Mouse (Mus musculus) cerebellum, postnatal 36 days (tissue): Measurements from ENCODE around the gene Prss38.

ENCODE experiments used
- DNase-seq, 2 experiments: peaks; one replicate each; pipeline ENCODE4 v3.0.0; 2021 to 2022; ENCODE audit warnings: mixed read lengths in 2 of 2

Gene Prss38

DNA sequence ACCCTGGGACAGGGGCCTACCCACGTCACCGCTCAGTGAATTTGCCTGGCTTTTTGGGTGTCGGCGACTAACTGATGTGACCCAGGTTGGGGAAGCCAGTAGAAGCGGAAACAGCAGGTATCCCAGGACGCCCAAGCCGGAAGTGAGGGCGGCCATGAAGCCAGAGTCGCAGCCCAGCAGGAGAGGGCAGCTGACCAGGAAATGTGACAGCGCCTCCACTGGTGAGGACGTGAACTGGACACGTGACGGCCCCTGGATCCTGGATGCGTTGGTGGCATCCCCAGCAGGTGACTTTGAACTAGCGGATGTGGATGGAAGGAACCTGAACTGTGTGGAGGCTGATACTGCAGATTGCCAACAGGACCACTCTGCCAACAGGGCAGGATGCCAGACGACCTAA, at the start of gene Prss38:
Prss38 (minus strand) TSS at position 183 of the 400 bp plus-strand sequence.
- no peak for DNase-seq

DNA sequence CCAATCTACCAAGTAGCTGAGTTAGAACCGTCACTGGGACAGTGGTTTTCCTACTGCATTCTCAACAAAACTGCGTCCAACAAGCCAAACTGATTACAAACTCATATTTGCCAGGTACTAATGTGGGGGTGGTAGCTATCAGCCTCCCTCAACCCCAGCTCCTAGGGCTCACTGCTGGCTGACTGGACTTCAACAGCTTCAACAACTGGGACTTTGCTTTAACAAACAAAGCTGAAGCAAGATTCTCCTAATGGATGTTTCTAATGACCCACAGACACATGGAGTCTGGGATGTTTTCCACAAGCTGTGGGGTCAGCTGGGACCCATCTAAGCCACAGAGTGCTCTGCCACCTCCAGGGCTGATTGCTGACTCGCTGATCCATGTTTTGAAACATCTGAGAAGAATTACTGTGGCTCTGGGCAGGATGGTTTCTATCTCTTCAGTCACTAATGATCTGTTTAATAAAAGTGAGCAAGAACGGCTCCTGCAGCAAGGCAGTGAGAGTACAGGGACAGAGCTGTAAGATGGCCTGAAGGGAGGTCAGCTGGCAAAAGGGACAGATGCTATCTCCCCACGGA, 47.6 kb upstream of the Prss38 start:
- no peak for DNase-seq

- no peak for DNase-seq
These were observed 46.5 kb upstream of the Prss38 start for GRCm38 (mm10) chr11:59421967-59422366.

- no peak for DNase-seq
These were observed 46.0 kb upstream of the Prss38 start for GRCm38 (mm10) chr11:59421436-59421835.

DNA sequence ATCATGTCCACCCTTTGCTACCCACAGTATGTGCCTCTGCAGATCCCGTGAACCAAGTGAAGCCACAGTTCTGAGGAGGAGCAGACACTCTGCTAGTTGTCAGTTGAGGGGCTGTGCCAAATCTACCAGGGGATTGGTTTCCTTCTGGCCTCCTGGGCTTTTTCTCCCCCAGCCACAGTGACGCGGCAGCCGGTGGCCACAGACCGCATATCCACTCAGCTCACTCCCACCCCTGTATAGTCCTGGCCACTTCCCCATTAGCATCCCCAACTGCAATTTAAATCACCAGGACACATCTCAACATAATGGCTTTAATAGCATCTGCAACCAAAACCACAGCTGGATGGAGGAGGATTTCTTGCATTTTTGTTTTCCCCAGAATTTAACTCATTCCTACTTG, 43.3 kb upstream of the Prss38 start:
- no peak for DNase-seq

- no peak for DNase-seq
These were observed 37.8 kb upstream of the Prss38 start for GRCm38 (mm10) chr11:59412999-59413863.

- DNase-seq: no peak
These were observed 36.6 kb upstream of the Prss38 start for GRCm38 (mm10) chr11:59412058-59412457.

DNA sequence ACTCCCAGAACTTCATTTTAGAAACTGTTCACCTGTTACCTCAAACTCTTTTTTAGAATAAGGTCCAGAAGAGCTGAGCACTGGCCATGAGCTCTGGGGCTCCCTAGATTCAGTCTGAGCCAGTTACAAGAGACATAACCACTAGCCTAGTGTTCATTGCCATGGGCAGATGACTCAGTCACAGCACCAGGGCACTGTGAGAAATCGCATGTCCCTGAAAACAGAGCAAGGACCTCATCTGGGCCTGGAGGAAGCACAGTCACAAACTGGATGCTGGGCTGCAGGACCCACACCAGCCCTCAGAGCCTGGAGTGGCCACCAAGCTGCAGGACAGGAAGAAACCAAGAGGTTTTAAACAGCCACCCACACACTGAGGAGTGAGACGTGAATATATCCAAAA, 35.4 kb upstream of the Prss38 start:
- DNase-seq: no peak

DNA sequence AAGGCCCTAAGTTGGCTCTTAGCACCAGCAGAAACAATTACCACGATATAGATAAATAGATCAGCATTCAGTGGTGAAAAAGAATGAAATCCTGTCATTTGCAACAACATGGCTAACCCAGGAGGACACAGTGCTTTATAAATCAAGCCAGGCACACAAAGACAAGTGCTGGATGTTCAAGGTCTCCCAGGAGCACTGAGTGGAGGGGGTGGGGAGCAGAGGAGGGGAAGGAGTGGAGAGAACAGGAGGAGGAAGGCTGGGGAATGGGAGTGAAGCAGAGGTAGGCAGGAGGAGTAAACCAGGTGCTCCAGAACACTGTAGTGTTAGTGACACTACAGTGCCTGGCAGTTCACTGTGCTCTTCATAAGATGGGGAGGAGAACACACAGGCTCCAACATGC, 30.3 kb upstream of the Prss38 start:
- no peak for DNase-seq

- no peak for DNase-seq
These were observed 25.4 kb upstream of the Prss38 start for GRCm38 (mm10) chr11:59400876-59401275.

DNA sequence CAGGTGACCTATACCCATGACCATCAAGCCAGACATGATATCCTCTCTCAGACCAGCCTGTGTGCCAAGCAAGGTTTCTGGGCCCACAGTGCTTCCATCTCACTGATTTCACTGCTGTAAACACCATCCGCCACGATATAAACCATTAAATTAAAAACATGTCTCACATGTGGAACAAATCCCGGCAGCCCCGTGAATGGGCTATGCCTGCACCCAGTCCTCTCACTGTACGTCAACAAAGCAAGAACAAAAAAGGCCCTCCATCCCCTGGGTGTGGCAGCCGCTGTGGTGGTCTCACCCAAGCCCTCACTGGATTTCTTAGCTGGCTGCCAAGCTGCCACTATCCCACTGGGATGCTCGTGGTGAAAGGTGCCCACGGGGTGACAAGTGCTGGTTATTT, 24.4 kb upstream of the Prss38 start:
- no peak for DNase-seq

GRCm38 (mm10) chr11:59397536-59398371, 22.3 kb upstream of the Prss38 start:
- no peak for DNase-seq

GRCm38 (mm10) chr11:59394451-59394850, 19.0 kb upstream of the Prss38 start:
- no peak for DNase-seq

- no peak for DNase-seq
These were observed 18.1 kb upstream of the Prss38 start for GRCm38 (mm10) chr11:59393591-59393990.

- no peak for DNase-seq
These were observed 16.8 kb upstream of the Prss38 start for GRCm38 (mm10) chr11:59392300-59392699.

GRCm38 (mm10) chr11:59390470-59390869, 15.0 kb upstream of the Prss38 start:
- DNase-seq: no peak

DNA sequence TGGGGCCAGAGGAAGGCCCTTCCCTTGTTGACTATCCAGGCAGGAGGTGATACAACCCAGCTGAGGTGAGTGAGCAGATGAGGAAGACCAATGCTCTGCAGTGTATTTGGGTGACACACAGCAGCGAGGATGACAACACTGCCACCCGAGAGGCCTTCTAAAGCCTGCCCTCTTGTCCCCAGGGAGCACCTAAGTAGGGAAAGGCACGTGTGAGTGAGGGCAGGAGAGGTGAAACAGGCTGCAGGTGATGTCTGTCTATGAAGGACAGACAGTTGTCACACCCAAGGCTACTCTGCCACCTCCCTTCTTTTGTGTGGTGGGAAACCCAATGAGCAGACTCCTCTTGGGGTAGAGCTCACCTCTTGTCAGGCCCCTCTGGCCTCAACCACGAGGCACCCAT, 14.2 kb upstream of the Prss38 start:
- no peak for DNase-seq

- no peak for DNase-seq
These were observed 13.3 kb upstream of the Prss38 start for GRCm38 (mm10) chr11:59388806-59389205.

GRCm38 (mm10) chr11:59387471-59387870, 12.0 kb upstream of the Prss38 start:
- DNase-seq: no peak

DNA sequence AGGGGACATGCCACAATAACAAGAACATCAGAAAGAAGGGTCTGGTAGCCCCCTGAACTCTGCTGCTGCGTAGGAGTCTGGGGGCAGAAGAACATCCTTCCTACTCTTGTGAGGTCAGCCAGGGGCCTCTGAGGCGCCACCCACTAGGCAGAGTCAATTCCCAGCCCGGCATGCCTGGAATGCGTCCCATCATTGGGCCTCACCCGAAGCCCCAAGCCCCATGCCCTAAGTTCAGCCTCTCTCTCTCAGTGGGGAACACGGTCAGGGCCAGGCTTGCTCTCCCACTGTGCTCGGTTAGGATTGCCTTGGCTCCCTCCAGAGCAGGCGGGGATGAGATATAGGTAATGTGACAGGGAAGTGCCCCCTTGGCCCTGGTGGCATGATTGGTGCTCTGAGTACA, 9.7 kb upstream of the Prss38 start:
- no peak for DNase-seq

DNA sequence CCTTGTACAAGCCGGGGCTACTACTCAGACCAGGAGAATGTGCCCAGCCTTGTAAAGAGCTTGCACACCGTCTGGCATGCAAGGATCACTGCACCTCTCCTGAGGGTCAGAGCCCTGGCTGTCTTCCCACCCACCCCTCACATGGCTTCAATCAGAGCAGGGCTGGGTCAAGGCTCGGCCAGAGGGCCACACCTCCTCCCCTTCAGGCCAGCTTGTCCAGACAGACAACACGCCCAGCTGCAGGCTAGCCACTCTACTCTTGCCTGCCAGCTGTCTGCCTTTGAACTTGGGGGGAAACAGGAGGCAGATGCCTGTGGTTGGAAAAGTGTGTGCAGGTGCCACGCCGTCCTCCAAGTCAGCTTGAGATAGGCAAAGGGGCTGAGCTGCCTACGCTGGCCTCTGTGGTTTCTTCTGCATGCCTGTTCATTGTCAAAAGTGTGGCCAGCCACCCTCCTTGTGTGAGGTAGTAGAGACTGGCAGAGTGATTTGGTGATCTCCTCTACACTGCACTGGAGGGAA, 9.0 kb upstream of the Prss38 start:
- DNase-seq: no peak

- DNase-seq: no peak
These were observed 4.1 kb upstream of the Prss38 start for GRCm38 (mm10) chr11:59379547-59379946.

DNA sequence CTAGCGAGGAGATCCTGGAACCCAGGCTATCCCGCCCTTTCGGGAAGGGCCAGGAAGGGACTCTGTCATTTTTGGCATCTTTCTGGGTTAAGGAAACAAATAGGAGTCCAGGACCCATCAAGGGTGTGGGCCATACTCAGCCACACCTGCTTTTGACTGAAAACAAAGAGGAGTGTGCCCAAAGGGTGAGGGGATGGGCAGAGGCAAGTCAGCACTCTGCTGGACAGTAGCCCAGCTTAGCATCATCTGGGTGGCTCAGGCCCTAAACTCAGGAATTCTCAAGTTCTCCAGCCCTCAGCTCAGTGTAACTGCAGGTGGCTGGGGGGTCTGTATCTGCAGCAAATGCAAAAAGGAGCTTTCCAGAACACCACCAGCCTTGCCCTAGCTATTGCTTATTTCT, 2.5 kb upstream of the Prss38 start:
- DNase-seq: no peak
